Mouse (Mus musculus) liver, embryonic 16.5 days (tissue): ENCODE measurements around the gene Nono. TPM values are rescaled to one million over a fixed set of nuclear protein-coding genes. Genes with fewer than 3 reads are reported as not detected.

Experiments used
- ATAC-seq: fragments of 200-750 bp; cut with Nextera tagmentation; 2 replicates; pipeline ENCODE4 v1.8.0; 2017; ENCODE audit warnings: low read depth, mild to moderate bottlenecking, moderate number of reproducible peaks, moderate library complexity
- H3K27ac ChIP-seq: fragments of 300-500 bp; sonication (generic); 2 replicates; pipeline ENCODE4 v1.5.1; 2014; ENCODE audit warnings: mild to moderate bottlenecking, low read length
- H3K27me3 ChIP-seq: fragments of 300-500 bp; sonication (generic); 2 replicates; pipeline ENCODE4 v1.6.1; 2014; ENCODE audit warnings: low read depth, low read length, mixed read lengths; ENCODE audit not compliant: control insufficient read depth, insufficient read depth
- H3K36me3 ChIP-seq: fragments of 300-500 bp; sonication (generic); 2 replicates; pipeline ENCODE4 v1.6.1; 2014; ENCODE audit warnings: mild to moderate bottlenecking; ENCODE audit not compliant: control insufficient read depth, insufficient read depth
- H3K4me1 ChIP-seq: fragments of 300-500 bp; sonication (generic); 2 replicates; pipeline ENCODE4 v1.6.1; 2014; ENCODE audit warnings: low read depth, low read length, mixed read lengths; ENCODE audit not compliant: control insufficient read depth
- H3K4me2 ChIP-seq: fragments of 300-500 bp; sonication (generic); 2 replicates; pipeline ENCODE4 v1.6.1; 2014; ENCODE audit warnings: low read depth, low read length, mixed read lengths
- H3K4me3 ChIP-seq: fragments of 300-500 bp; sonication (generic); 2 replicates; pipeline ENCODE4 v1.5.1; 2014; ENCODE audit warnings: low read depth, mild to moderate bottlenecking, low read length
- H3K9ac ChIP-seq: fragments of 300-500 bp; sonication (generic); 2 replicates; pipeline ENCODE4 v1.6.1; 2014; ENCODE audit warnings: low read depth, low read length
- H3K9me3 ChIP-seq: fragments of 300-500 bp; sonication (generic); replicated peaks from 2 replicates; pipeline ENCODE4 v1.6.1; 2016; ENCODE audit warnings: low read length; ENCODE audit not compliant: control insufficient read depth
- WGBS: fragments of 180-500 bp; shearing (Covaris S2); extraction: QIAGEN DNeasy Blood & Tissue Kit; methylation state at CpG from one replicate; pipeline ENCODE4 v1.1.7; 2014; ENCODE audit not compliant: insufficient replicate concordance; 5-methylcytosine and 5-hydroxymethylcytosine counted together
- polyA plus RNA-seq: library from polyadenylated mRNA; unstranded; fragments of >200 nt; fragmentation: Nextera tagmentation; extraction: Ambion mirVana; gene quantifications from 2 replicates; pipeline ENCODE4 v1.2.1, GENCODE M21; 2015

The Nono gene
- polyA plus RNA-seq, 1 experiment from 2014 or later = 93.5 TPM

GRCm38 (mm10) chrX:101418946-101419724 is 10.0 kb upstream of the Nono start:
- Histone ChIP-seq H3K4me2 (peak overlapping the region; percentile 72), H3K36me3 (no peaks in the 10 kb centered on the region), H3K9ac (peak overlapping the region; percentile 71), H3K4me1 (no peaks in the 10 kb centered on the region; the same call in none of the 2 replicates), H3K9me3 (no peaks in the 10 kb centered on the region), H3K27ac (no peak overlapping the region), H3K4me3 (peak overlapping the region; percentile 68), H3K27me3 (no peaks in the 10 kb centered on the region)
- ATAC-seq = peak; percentile 12; the same call in 1 of the 2 replicates
- WGBS = 19% methylated on average over 29 of the region's 36 CpGs

GRCm38 (mm10) chrX:101419725-101420699 is 9.1 kb upstream of the Nono start:
- Histone ChIP-seq H3K27ac (no peak overlapping the region), H3K9ac (peak overlapping the region; percentile 71), H3K9me3 (no peaks in the 10 kb centered on the region), H3K27me3 (no peaks in the 10 kb centered on the region), H3K36me3 (no peaks in the 10 kb centered on the region), H3K4me2 (peak overlapping the region; percentile 72), H3K4me3 (peak overlapping the region; percentile 68), H3K4me1 (no peaks in the 10 kb centered on the region; the same call in none of the 2 replicates)
- WGBS = 19% methylated on average over 54 of the region's 54 CpGs
- peak; percentile 95 for ATAC-seq

GRCm38 (mm10) chrX:101420700-101421095 is 8.4 kb upstream of the Nono start, which contains the start of gene Zmym3:
Zmym3 (minus strand) TSS chrX:101420849.
- H3K27ac ChIP-seq = no peak within 1 kb of the TSS

DNA sequence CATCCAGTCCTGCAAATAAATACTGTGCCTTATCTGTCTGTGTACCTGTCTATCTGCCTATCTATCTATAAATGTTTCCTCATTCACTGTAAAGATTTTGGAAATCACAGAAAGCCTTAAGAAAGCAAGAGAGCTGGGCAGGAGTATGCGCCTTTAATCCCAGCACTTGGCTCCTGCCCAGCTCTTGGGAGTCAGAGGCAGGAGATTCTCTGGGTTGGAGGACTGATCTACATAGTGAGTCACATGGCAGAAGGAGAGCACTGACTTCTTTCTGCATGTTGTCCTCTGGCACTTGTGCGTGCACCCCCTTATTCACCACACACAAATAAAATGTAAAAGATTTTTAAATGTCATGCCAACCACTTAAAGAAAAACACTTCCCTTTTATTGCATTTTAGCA is 5.7 kb upstream of the Nono start:
- Histone ChIP-seq H3K27me3 (no peaks in the 10 kb centered on the region), H3K9me3 (no peaks in the 10 kb centered on the region), H3K4me1 (no peaks in the 10 kb centered on the region; the same call in none of the 2 replicates), H3K27ac (no peak overlapping the region), H3K4me3 (no peak overlapping the region), H3K36me3 (no peaks in the 10 kb centered on the region), H3K4me2 (no peak overlapping the region), H3K9ac (no peak overlapping the region)
- WGBS = 67% methylated on average over 2 of the region's 2 CpGs
- no peak for ATAC-seq

More at GRCm38 (mm10) chrX:101420700-101421095, 8.4 kb upstream of the Nono start, which contains the start of gene Zmym3:
- no peak for ATAC-seq
- Histone ChIP-seq H3K9ac (peak within 1 kb of the TSS; percentile 57), H3K9me3 (no peaks in the 10 kb centered on the region), H3K36me3 (no peaks in the 10 kb centered on the region), H3K27me3 (no peaks in the 10 kb centered on the region), H3K4me3 (peak within 1 kb of the TSS; percentile 68), H3K4me2 (peak within 1 kb of the TSS; percentile 72), H3K4me1 (no peaks in the 10 kb centered on the region; the same call in none of the 2 replicates)
- WGBS = 37% methylated on average over 4 of the region's 4 CpGs

DNA sequence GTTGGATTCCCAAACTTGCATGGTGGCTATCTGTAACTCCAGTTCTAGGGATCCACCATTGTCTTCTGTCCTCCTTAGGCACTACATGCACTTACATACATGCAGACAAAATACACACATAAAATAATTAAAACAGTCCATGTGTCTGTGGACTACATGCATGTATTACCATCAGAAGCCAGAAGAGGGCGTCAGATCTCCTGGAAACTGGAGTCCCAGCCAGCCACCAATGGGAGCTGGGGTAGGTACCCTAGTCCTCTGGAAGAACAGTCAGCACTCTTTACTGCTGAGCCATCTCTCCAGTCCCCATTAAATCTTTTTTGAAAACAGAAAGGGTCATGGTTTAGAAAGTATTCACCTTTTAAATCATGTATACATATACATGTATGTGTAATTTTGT is 1.3 kb upstream of the Nono start:
- Histone ChIP-seq H3K36me3 (no peaks in the 10 kb centered on the region), H3K9me3 (no peaks in the 10 kb centered on the region), H3K27me3 (no peaks in the 10 kb centered on the region), H3K27ac (no peak overlapping the region; the same call in 1 of the 2 replicates), H3K9ac (no peak overlapping the region), H3K4me1 (no peaks in the 10 kb centered on the region; the same call in 1 of the 2 replicates), H3K4me3 (no peak overlapping the region), H3K4me2 (no peak overlapping the region)
- WGBS = 3% methylated on average over 1 of the region's 1 CpGs
- no peak for ATAC-seq

DNA sequence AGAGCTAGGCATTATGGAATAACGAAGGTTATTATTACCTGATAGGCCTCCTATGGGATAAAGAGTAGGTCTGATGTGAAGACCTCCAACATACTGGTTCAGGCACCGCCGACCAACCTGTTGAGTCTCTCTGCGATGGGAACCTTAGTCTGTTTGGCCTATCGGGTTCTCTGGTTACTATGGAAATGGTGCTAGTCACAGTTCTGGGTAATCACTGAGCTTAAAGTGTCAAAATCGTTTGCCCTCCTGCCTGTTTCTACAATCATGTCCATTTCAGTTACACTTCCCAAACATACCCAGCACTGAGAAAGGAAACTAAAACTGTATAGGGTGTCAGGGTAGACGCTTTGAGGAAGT is 355 bp upstream of the Nono start:
- peak overlapping the region; percentile 47 for H3K9ac ChIP-seq
- no peaks in the 10 kb centered on the region for H3K36me3 ChIP-seq
- H3K27ac ChIP-seq = peak overlapping the region; percentile 79
- H3K4me1 ChIP-seq = no peaks in the 10 kb centered on the region; the same call in 1 of the 2 replicates
- H3K4me2 ChIP-seq = peak overlapping the region; percentile 57
- H3K27me3 ChIP-seq = no peaks in the 10 kb centered on the region
- no peaks in the 10 kb centered on the region for H3K9me3 ChIP-seq
- H3K4me3 ChIP-seq = peak overlapping the region; percentile 77
- 26% methylated on average over 7 of the region's 7 CpGs for WGBS
- no peak for ATAC-seq

DNA sequence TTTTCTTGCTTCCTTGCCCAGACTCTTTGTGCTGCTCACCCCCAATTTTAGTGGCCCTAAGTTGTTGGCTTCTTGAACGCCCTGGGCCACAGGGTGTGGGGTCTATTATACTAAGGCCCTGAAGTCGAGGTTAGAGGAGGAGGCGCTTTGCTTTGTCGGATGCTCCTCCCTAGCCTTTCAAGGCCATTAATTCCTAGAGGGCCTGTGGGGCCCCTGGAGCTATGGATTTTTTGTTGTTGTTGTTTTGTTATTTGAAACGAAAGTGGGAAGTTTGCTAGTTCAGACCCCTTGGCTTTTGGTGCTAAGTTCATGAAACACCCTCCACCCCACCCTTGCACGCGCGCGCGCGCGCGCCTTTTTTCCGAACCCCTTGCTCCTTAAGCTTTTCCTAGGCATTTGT is 858 bp downstream of the Nono start:
- ATAC-seq = peak; percentile 34
- WGBS = 19% methylated on average over 14 of the region's 14 CpGs
- H3K4me1 ChIP-seq = no peaks in the 10 kb centered on the region; the same call in 1 of the 2 replicates
- H3K4me2 ChIP-seq = peak overlapping the region; percentile 57
- H3K9me3 ChIP-seq = no peaks in the 10 kb centered on the region
- H3K27me3 ChIP-seq = no peaks in the 10 kb centered on the region
- peak overlapping the region; percentile 80 for H3K9ac ChIP-seq
- peak overlapping the region; percentile 77 for H3K4me3 ChIP-seq
- H3K27ac ChIP-seq = peak overlapping the region; percentile 83
- no peaks in the 10 kb centered on the region for H3K36me3 ChIP-seq

DNA sequence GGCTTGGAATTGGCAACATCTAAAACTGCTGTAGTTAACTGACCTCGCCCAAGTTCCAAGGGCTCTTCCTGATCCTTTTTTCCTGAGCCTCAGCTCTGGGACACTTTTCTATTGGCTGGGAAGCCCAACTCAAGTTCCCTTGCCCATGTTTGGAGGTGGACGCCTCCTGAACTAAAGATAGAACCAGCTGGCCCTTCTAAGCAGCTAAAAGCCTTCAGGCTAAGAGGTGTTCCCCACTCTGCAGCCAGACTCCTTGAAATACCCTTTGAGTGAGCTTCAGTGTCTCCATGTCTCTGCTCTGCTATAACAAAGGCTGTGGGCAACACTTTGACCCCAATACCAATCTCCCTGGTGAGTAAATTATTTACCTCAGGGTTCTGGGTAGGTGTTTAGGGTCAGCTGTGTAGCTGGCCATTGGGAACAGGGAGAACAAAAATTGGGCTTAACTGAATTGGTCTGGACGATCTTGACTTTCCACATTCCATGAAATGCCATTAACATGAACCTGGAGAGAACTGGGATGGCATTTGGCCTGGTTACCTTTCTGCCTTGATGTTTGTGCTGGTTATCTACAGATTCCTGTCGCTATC is 19.9 kb downstream of the Nono start, which contains the start of gene Itgb1bp2:
Itgb1bp2 (plus strand) TSS at position 203 of the 590 bp plus-strand sequence.
- Histone ChIP-seq H3K4me2 (no peak within 1 kb of the TSS), H3K36me3 (peaks cover 16% of the 10 kb centered on the region), H3K27me3 (no peaks in the 10 kb centered on the region), H3K9ac (no peak within 1 kb of the TSS), H3K4me1 (no peaks in the 10 kb centered on the region), H3K4me3 (no peak within 1 kb of the TSS), H3K9me3 (no peaks in the 10 kb centered on the region), H3K27ac (no peak within 1 kb of the TSS)
- WGBS = 69% methylated on average over 4 of the region's 4 CpGs
- no peak for ATAC-seq
